15 mouse cellular contexts compared by ENCODE assay signal in genomic region chr17:49359212-49359611, GRCm38 (mm10).
A peak's percentile ranks its signal among the peaks of the same experiment; 100 is the strongest.
DNase-seq lines count a peak whose midpoint lies in the region; ATAC-seq and TF ChIP-seq lines count a peak whose summit lies in the region.
"Had no signal": no experiment of that assay in that cellular context is flagged by ENCODE, and none has a peak within 500 bp of the region (broad histone marks: within the 10 kb centered on the region; RNA-seq: fewer than 3 reads in every experiment).

No protein-coding gene starts in this region.

- intact Hi-C loops in heart, adult 2 months (cut with DNase I), result no loop called here
- intact Hi-C loops in heart, postnatal 36 days (cut with DNase I), result no loop called here

- no peak overlapping the region for H3K27ac ChIP-seq in heart, adult 2 months
- no peak overlapping the region for H3K27ac ChIP-seq in lung, embryonic 14.5 days (ENCODE audit: low read depth)
- no peak overlapping the region for H3K27ac ChIP-seq in ES-E14 (ENCODE audit: insufficient read depth, low read depth, low read length, poor library complexity, severe bottlenecking)
- H3K27ac ChIP-seq: heart, embryonic 13.5 days; limb, embryonic 15.5 days; neural tube, embryonic 13.5 days had no signal

- no peaks in the 10 kb centered on the region for H3K36me3 ChIP-seq in heart, adult 2 months (ENCODE audit: control insufficient read depth, insufficient read depth, low read length)
- H3K36me3 ChIP-seq in lung, embryonic 14.5 days (ENCODE audit: insufficient read depth), result no peaks in the 10 kb centered on the region
- no peaks in the 10 kb centered on the region for H3K36me3 ChIP-seq in ES-E14 (ENCODE audit: control insufficient read depth, insufficient read depth, low read length, poor library complexity, severe bottlenecking)
- H3K36me3 ChIP-seq: heart, embryonic 13.5 days; limb, embryonic 15.5 days; neural tube, embryonic 13.5 days had no signal

- in situ Hi-C loops in ES-E14 (cut with MboI; ENCODE audit: low sequenced_read_pairs in 2 of 2, unreplicated experiment in 2 of 2), result no loop called here

- H3K9me3 ChIP-seq in lung, embryonic 14.5 days (ENCODE audit: low read depth, low read length), result no peaks in the 10 kb centered on the region
- no peaks in the 10 kb centered on the region for H3K9me3 ChIP-seq in ES-E14 (ENCODE audit: control insufficient read depth, insufficient read depth, low read depth, low read length)
- H3K9me3 ChIP-seq: limb, embryonic 15.5 days had no signal

- TF ChIP-seq CTCF in heart, adult 2 months (IDR thresholded peaks at IDR 0.05), result peak; percentile 48
- peak; percentile 44 for TF ChIP-seq CTCF in lung, embryonic 14.5 days (IDR thresholded peaks at IDR 0.05; ENCODE audit: low read depth)

- H3K27me3 ChIP-seq in heart, adult 2 months (ENCODE audit: control insufficient read depth, insufficient read depth, low read length), result no peaks in the 10 kb centered on the region
- H3K27me3 ChIP-seq in lung, embryonic 14.5 days (ENCODE audit: insufficient read depth, low read length), result no peaks in the 10 kb centered on the region
- H3K27me3 ChIP-seq: heart, embryonic 13.5 days; limb, embryonic 15.5 days; megakaryocyte, embryonic 14.5 days; neural tube, embryonic 13.5 days had no signal

- H3K4me3 ChIP-seq in heart, adult 2 months, result no peak overlapping the region
- H3K4me3 ChIP-seq in lung, embryonic 14.5 days (ENCODE audit: low read depth, low read length), result no peak overlapping the region
- no peak overlapping the region for H3K4me3 ChIP-seq in ES-E14 (ENCODE audit: insufficient read depth in 1 of 2, low read depth in 1 of 2, low read length in 2 of 2, poor library complexity in 1 of 2, severe bottlenecking in 1 of 2)
- H3K4me3 ChIP-seq: heart, embryonic 13.5 days; limb, embryonic 15.5 days; megakaryocyte, embryonic 14.5 days; neural tube, embryonic 13.5 days had no signal

- no peak for TF ChIP-seq POLR2A in heart, adult 2 months (IDR thresholded peaks at IDR 0.05; ENCODE audit: insufficient read depth, low read depth, low read length)

- no peak overlapping the region for H3K9ac ChIP-seq in heart, adult 2 months (ENCODE audit: low read depth, low read length)
- H3K9ac ChIP-seq in lung, embryonic 14.5 days, result no peak overlapping the region
- no peak overlapping the region for H3K9ac ChIP-seq in ES-E14 (ENCODE audit: insufficient read depth, low read depth, low read length, poor library complexity, severe bottlenecking)
- H3K9ac ChIP-seq: heart, embryonic 13.5 days; limb, embryonic 15.5 days; neural tube, embryonic 13.5 days had no signal

- no peak for TF ChIP-seq EP300 in heart, adult 2 months (IDR thresholded peaks at IDR 0.05; ENCODE audit: insufficient read depth, low read depth, low read length)

- no peaks in the 10 kb centered on the region for H3K4me1 ChIP-seq in heart, adult 2 months (ENCODE audit: control insufficient read depth, insufficient read depth, low read length)
- no peaks in the 10 kb centered on the region for H3K4me1 ChIP-seq in lung, embryonic 14.5 days (ENCODE audit: insufficient read depth)
- H3K4me1 ChIP-seq in ES-E14 (ENCODE audit: control insufficient read depth in 2 of 2, insufficient read depth in 2 of 2, low read length in 2 of 2, poor library complexity in 1 of 2), result peaks cover 0 to 4% of the 10 kb centered on the region in 2 experiments; a peak in 1 of 4 replicates
- H3K4me1 ChIP-seq: heart, embryonic 13.5 days; limb, embryonic 15.5 days; megakaryocyte, embryonic 14.5 days; neural tube, embryonic 13.5 days had no signal

- H3K79me2 ChIP-seq in heart, adult 2 months (replicated peaks; ENCODE audit: control insufficient read depth, insufficient read depth, low read length), result no peaks in the 10 kb centered on the region

- no peak for ATAC-seq in lung, embryonic 14.5 days (ENCODE audit: insufficient read depth)

- no peak overlapping the region for H3K4me2 ChIP-seq in lung, embryonic 14.5 days
- H3K4me2 ChIP-seq: heart, embryonic 13.5 days; limb, embryonic 15.5 days; neural tube, embryonic 13.5 days had no signal

- DNase-seq in heart, adult 2 months, result no peak
- no peak for DNase-seq in heart, postnatal 36 days
- DNase-seq in lung, embryonic 14.5 days, result no peak
- no peak for DNase-seq in lung, postnatal 10 days
- peak; percentile 40 for DNase-seq in ES-E14 (ENCODE audit: low read depth, low spot score)
- DNase-seq in retina, embryonic 14.5 days (ENCODE audit: low spot score), result peak; percentile 35
- DNase-seq in cerebellum, adult 11 months, result no peak
- no peak for DNase-seq in yolk sac, embryonic 10.5 days (ENCODE audit: low spot score)
- DNase-seq: adrenal gland, postnatal 14 days; cerebellum, adult 8-10 months; kidney, adult 11 months had no signal

TF ChIP-seq in ES-E14, 5 proteins besides CTCF, POLR2A, EP300 and RAD21:
- TF ChIP-seq HCFC1 (IDR thresholded peaks at IDR 0.05; ENCODE audit: borderline replicate concordance, insufficient read depth, low read length) (0 out of 2 replicates have a peak, but pooled peaks have one; percentile 17), CHD2 (IDR thresholded peaks at IDR 0.05; ENCODE audit: low read depth, low read length) (no peak)

Comparison
In these comparisons a context has a peak if more than half of its experiments do, and no peak if none do; other contexts are left out.
1. DNase-seq: peak in ES-E14 (single experiment) and retina, embryonic 14.5 days (single experiment); none in heart, adult 2 months (0 of 2), heart, postnatal 36 days (0 of 2), lung, embryonic 14.5 days (single experiment), lung, postnatal 10 days (single experiment), cerebellum, adult 11 months (single experiment) and yolk sac, embryonic 10.5 days (single experiment).